Mouse (Mus musculus): ENCODE data around the gene Mgam. TPM values are rescaled to one million over a fixed set of nuclear protein-coding genes. Genes with fewer than 3 reads are reported as not detected.
"Not testable (repeated sequence)": the region's sequence is repeated elsewhere in the genome, so short reads cannot be mapped to it uniquely, and the experiment has no call there.

Mgam gene
- polyA plus RNA-seq, 1 experiment from 2014 or later = 0.07 TPM

GRCm38 (mm10) chr6:40739545-40739944 lies 110.9 kb downstream of the Mgam start:
- no peak overlapping the region for H3K4me2 ChIP-seq
- H3K9ac ChIP-seq = no peak overlapping the region
- no peaks in the 10 kb centered on the region for H3K27me3 ChIP-seq (replicated peaks)
- no peak overlapping the region for H3K4me3 ChIP-seq
- no peaks in the 10 kb centered on the region for H3K36me3 ChIP-seq
- no peaks in the 10 kb centered on the region for H3K4me1 ChIP-seq
- H3K27ac ChIP-seq (replicated peaks) = no peak overlapping the region
- no peak for ATAC-seq (ENCODE audit: extremely low read depth, insufficient number of reproducible peaks, low FRiP score, low TSS enrichment)
- H3K9me3 ChIP-seq = no peaks in the 10 kb centered on the region
- WGBS = 73% methylated on average over 3 of the region's 3 CpGs

- H3K9me3 ChIP-seq; H3K27me3 ChIP-seq (replicated peaks); H3K36me3 ChIP-seq; H3K4me1 ChIP-seq; H3K4me2 ChIP-seq; H3K9ac ChIP-seq; H3K27ac ChIP-seq (replicated peaks); H3K4me3 ChIP-seq; ATAC-seq (ENCODE audit: extremely low read depth, insufficient number of reproducible peaks, low FRiP score, low TSS enrichment): not testable (repeated sequence)
- WGBS = 68% methylated on average over 6 of the region's 6 CpGs
These were observed 120.4 kb downstream of the Mgam start for GRCm38 (mm10) chr6:40749030-40749429.

GRCm38 (mm10) chr6:40755948-40756347 lies 127.3 kb downstream of the Mgam start:
- ATAC-seq (ENCODE audit: extremely low read depth, insufficient number of reproducible peaks, low FRiP score, low TSS enrichment) = no peak
- Histone ChIP-seq H3K4me2 (no peak overlapping the region), H3K9ac (no peak overlapping the region), H3K9me3 (no peaks in the 10 kb centered on the region), H3K4me3 (no peak overlapping the region), H3K27ac (replicated peaks) (no peak overlapping the region), H3K4me1 (no peaks in the 10 kb centered on the region), H3K36me3 (no peaks in the 10 kb centered on the region), H3K27me3 (replicated peaks) (no peaks in the 10 kb centered on the region)
- WGBS = 57% methylated on average over 1 of the region's 1 CpGs

DNA sequence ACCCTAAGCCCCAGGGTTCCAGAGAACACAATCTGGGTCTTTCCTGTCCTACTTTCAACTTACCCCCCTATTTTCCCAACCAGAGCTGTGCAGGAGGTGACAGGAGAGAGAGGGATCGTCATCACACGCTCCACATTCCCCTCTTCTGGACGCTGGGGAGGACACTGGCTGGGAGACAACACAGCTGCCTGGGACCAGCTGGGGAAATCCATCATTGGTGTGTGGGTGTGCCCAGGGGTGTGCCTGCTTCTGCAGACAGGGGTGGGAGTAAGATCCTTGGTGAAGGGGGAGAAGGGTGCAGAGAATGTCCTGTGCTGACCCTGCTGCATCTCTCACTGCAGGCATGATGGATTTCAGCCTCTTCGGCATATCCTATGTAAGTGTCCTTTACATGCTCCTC lies 128.7 kb downstream of the Mgam start:
- not testable (repeated sequence) for H3K4me3 ChIP-seq; H3K27ac ChIP-seq (replicated peaks); H3K9me3 ChIP-seq; H3K4me1 ChIP-seq; H3K27me3 ChIP-seq (replicated peaks); H3K9ac ChIP-seq; H3K4me2 ChIP-seq; ATAC-seq (ENCODE audit: extremely low read depth, insufficient number of reproducible peaks, low FRiP score, low TSS enrichment); H3K36me3 ChIP-seq
- 51% methylated on average over 4 of the region's 4 CpGs for WGBS

DNA sequence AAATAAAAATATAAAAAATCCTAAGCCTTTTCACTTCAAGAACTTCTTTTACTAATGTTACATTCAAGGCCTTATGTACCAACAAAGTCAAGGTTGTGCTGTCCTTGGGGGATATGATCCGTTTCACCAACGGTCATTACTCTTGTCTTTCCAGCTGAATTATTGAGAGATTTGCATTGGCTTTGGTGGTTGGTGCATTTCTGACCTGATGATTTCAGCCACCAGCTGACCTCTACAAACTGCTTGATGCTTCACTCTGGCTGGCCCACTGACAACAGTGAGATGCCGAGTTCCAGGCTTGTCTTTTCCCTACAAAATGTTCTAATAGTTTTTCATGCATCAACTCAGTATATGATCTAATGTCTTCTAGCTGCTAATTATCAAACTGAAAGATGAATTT lies 146.0 kb downstream of the Mgam start:
- H3K4me1 ChIP-seq = no peaks in the 10 kb centered on the region
- 70% methylated on average over 3 of the region's 3 CpGs for WGBS

DNA sequence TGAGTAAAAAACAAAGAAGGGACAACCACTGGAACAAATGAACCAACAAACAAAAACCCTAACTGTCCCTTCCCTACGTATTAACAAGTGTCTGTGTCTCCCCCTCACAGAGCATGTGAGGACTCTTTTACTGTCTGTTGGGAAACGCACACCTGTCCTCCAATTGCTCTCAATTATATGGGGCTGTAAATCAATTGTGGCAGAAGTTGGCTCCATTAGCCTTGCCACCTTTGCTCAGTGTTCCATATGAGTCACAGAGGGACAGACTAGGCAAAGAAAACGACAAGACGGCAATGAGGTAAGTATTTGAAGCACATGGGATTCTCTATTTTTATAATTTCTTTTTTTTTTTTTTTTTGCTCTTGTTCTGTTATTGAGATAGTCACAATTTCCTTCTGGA lies 149.8 kb downstream of the Mgam start:
- 69% methylated on average over 4 of the region's 4 CpGs for WGBS
- H3K36me3 ChIP-seq = no peaks in the 10 kb centered on the region
- H3K9me3 ChIP-seq = no peaks in the 10 kb centered on the region
- H3K4me3 ChIP-seq = no peak overlapping the region
- no peak overlapping the region for H3K27ac ChIP-seq (replicated peaks)
- no peaks in the 10 kb centered on the region for H3K4me1 ChIP-seq
- H3K27me3 ChIP-seq (replicated peaks) = no peaks in the 10 kb centered on the region
- ATAC-seq (ENCODE audit: extremely low read depth, insufficient number of reproducible peaks, low FRiP score, low TSS enrichment) = no peak
- H3K4me2 ChIP-seq = no peak overlapping the region
- no peak overlapping the region for H3K9ac ChIP-seq

More for the DNA sequence above, 146.0 kb downstream of the Mgam start:
- Histone ChIP-seq H3K9ac (no peak overlapping the region), H3K4me2 (no peak overlapping the region), H3K9me3 (no peaks in the 10 kb centered on the region), H3K27me3 (replicated peaks) (no peaks in the 10 kb centered on the region), H3K27ac (replicated peaks) (no peak overlapping the region), H3K4me3 (no peak overlapping the region), H3K36me3 (no peaks in the 10 kb centered on the region)
- no peak for ATAC-seq (ENCODE audit: extremely low read depth, insufficient number of reproducible peaks, low FRiP score, low TSS enrichment)

- no peak overlapping the region for H3K9ac ChIP-seq
- H3K4me1 ChIP-seq = no peaks in the 10 kb centered on the region
- no peak overlapping the region for H3K27ac ChIP-seq (replicated peaks)
- H3K36me3 ChIP-seq = no peaks in the 10 kb centered on the region
- H3K4me2 ChIP-seq = no peak overlapping the region
- H3K4me3 ChIP-seq = no peak overlapping the region
- H3K27me3 ChIP-seq (replicated peaks) = no peaks in the 10 kb centered on the region
- no peak for ATAC-seq (ENCODE audit: extremely low read depth, insufficient number of reproducible peaks, low FRiP score, low TSS enrichment)
- H3K9me3 ChIP-seq = no peaks in the 10 kb centered on the region
- 43% methylated on average over 1 of the region's 1 CpGs for WGBS
These were observed 155.0 kb downstream of the Mgam start for GRCm38 (mm10) chr6:40783637-40784036.

GRCm38 (mm10) chr6:40784378-40784777 lies 155.7 kb downstream of the Mgam start:
- H3K4me3 ChIP-seq = no peak overlapping the region
- no peaks in the 10 kb centered on the region for H3K9me3 ChIP-seq
- WGBS = 79% methylated on average over 3 of the region's 3 CpGs
- H3K9ac ChIP-seq = no peak overlapping the region
- H3K4me2 ChIP-seq = no peak overlapping the region
- H3K27ac ChIP-seq (replicated peaks) = no peak overlapping the region
- H3K4me1 ChIP-seq = no peaks in the 10 kb centered on the region
- ATAC-seq (ENCODE audit: extremely low read depth, insufficient number of reproducible peaks, low FRiP score, low TSS enrichment) = no peak
- H3K36me3 ChIP-seq = no peaks in the 10 kb centered on the region
- no peaks in the 10 kb centered on the region for H3K27me3 ChIP-seq (replicated peaks)

DNA sequence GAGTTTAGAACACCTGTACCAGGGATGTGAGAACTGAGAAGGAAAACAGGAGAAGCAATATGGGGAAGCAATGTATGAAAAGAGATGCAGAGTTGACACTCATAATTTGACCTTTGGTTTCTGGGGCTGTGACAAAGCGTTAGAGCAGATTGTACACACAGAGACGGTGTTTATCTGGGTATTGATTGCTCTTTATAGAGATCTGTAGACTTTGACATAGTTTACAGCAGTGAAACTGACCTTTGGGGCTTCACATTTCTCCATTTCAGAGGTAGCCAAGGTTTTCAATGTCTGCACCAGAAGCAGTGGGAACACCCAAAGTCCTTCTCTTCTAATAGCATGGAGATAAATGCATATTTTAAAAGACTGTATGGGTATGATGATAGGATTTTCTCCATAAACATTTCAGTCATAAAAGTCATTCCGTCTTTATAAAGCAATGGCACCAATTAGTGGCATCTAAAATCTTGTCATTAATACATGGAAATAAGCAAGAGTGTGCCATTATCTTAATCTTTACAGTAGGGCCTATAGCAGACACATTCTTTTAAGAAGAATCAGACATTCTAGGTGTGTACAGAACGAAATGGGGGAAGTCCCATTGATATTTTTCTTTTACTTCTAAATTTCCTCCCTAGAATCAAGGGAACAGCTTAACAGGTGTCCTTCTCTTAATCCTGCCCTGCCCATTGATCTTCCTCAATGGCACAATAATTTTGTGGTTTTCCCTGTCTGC lies 166.6 kb downstream of the Mgam start:
- H3K36me3 ChIP-seq = no peaks in the 10 kb centered on the region
- no peak overlapping the region for H3K27ac ChIP-seq (replicated peaks)
- H3K4me1 ChIP-seq = no peaks in the 10 kb centered on the region
- no peak overlapping the region for H3K9ac ChIP-seq
- no peak for ATAC-seq (ENCODE audit: extremely low read depth, insufficient number of reproducible peaks, low FRiP score, low TSS enrichment)
- 61% methylated on average over 4 of the region's 4 CpGs for WGBS
- no peaks in the 10 kb centered on the region for H3K9me3 ChIP-seq
- no peak overlapping the region for H3K4me2 ChIP-seq
- no peak overlapping the region for H3K4me3 ChIP-seq
- no peaks in the 10 kb centered on the region for H3K27me3 ChIP-seq (replicated peaks)

GRCm38 (mm10) chr6:40818237-40818902 lies 189.7 kb downstream of the Mgam start:
- Histone ChIP-seq H3K4me1 (no peaks in the 10 kb centered on the region), H3K9ac (no peak overlapping the region), H3K4me2 (no peak overlapping the region), H3K9me3 (no peaks in the 10 kb centered on the region), H3K27ac (replicated peaks) (no peak overlapping the region), H3K36me3 (no peaks in the 10 kb centered on the region), H3K4me3 (no peak overlapping the region), H3K27me3 (replicated peaks) (no peaks in the 10 kb centered on the region)
- 75% methylated on average over 5 of the region's 5 CpGs for WGBS
- no peak for ATAC-seq (ENCODE audit: extremely low read depth, insufficient number of reproducible peaks, low FRiP score, low TSS enrichment)

Measured in heart, embryonic 13.5 days (tissue).